Mouse (Mus musculus) WW6 (cell line): ENCODE measurements at regions not wholly inside any gene's neighbourhood (a gene's known extent, or its start where the extent isn't known, plus 50 kb on each side); places are given as distances from the start of the nearest gene placed in this dataset.
"Not testable (repeated sequence)": the region's sequence is repeated elsewhere in the genome, so short reads cannot be mapped to it uniquely, and the experiment has no call there.

Source experiments
- DNase-seq: peaks from one replicate; pipeline ENCODE4 v3.0.0-alpha.2; 2013; ENCODE audit warnings: low read depth, low spot score

DNA sequence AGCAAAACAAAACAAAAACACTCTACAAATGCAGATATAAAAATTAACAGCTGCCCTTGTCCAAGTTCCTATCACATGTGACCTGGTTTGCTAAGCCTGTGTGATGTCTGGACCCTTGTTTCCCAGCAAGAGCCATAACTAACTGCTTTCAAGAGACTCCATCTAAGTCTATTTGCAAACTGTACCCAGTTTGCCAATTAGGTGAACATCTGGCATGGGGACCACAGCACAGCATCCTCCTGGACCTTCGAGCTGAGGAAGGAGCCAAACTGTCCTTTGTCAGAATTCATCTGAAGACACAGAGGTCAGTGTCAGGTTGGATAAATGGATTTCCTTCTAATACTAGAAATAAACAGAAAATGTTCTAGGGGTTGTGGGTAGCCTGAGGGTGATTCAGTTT is 924.3 kb downstream of the Poteg start:
- DNase-seq = no peak

DNA sequence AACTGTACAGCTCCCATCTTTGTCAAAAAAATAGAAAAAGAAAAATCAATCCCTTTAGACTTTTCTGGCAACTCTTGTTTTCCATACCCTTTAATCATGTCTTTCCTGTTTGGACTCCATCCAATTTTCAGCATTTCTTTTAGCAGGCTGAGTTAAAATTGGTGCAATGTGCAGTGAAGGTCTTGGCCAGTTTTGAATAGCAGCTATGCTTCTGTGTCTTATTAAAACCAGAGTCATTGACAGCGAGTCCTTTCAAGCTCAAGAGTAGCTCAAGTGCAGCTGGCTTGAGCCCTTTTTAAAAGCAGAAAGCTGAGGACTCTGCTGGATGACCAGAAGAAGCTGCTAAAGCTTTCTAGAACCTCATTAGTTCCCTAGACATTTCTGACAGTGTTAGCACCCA is 952.7 kb downstream of the Poteg start:
- no peak for DNase-seq

DNA sequence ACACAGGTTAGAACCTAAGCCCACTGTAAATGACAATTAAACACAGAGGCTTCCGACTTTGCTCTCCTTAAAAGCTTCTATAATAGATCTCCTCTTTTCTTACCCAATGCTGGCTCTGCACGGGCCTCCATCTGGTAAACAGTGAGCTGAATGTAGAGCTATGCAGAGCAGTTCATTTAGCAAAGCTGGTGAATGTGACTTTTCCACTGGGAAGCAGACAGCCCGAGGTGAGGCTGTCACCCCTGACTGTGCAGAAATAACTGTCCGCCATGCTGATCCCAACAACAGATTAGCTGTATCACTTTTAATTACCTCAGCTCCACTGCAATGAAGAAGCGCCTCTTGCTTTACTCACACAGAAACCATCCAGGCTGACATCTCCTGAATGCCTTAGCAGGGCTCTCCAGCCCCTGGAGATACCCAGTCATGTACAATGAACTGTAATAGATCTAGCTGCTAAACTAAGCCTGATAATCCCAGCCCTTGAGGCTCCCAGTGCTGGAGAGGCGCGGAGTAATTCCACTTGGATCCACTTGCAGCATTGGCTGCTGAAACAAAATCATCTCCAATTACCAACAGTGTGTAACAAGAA is 980.2 kb downstream of the Poteg start:
- no peak for DNase-seq

DNA sequence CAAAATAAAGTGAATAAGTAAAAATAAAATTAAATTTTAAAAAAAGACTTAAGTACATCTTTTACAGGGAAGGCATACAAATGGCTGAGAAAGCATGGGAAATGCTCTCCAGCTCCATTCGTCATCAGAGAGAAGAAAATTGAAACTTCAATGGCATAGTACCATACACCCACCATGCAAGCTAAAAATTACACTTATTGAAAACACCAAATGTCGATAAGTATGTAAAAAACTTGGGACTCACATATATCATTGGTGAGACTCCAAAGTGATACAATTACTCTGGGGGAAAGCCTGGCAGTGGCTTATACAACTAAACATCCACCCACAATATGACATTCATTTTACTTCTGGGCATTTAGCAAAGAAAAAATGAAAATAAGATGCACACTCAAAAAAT is 1025.7 kb downstream of the Poteg start:
- no peak for DNase-seq

DNA sequence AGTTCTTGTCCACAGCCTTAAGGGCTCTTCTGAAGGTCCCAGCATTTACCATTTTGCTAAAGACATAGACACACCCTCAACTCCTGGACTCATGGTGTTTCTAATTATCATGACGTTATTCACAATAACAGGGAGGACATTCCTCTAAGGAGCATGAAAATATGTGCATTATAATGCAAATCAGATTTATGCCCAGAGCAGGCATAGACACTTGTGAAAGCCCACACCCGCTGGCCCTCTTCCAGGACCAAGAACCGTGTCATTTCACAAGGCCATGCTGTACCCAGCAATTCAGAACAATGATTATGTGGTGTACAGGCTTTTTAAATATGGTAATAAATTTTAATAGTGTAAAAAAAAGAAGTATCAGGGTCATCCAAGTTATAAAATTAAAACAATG is 1040.4 kb downstream of the Poteg start:
- no peak for DNase-seq

DNA sequence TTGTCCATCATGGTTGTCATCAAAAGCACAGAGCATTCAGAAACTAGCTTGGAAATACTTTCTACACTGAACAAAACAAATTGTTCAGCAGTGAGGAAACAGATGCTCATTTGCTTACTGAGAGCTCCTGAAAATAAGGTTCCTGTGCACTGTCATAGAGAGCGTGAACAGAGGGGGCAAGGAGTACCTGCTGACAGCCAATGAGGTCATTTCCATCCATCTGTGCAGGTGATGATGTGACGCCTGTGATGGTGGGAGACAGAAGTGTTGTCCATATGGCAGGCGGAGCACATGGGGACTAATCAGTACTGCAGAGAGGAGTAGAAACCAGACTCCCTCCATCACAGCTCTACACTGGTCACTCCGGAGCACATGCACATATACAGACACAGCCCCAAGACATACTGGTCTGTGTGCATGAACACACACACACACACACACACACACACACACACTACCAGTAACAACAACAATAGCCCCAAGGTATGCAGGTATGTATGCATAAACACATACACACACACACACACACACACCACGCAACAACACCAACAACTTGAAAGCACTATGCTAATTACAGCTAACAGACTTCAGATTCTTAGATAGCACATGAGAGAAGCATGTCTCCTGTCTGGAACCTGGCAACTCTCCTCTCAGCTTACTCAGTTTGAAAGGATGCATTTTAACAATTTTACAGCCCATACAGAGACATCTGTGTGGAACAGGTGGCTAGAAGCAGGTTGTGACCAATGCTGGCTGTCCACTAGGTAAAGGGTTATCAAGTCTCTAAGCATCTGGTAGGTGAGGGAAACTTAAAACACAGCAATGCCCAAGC is 1056.2 kb downstream of the Poteg start:
- no peak for DNase-seq

DNA sequence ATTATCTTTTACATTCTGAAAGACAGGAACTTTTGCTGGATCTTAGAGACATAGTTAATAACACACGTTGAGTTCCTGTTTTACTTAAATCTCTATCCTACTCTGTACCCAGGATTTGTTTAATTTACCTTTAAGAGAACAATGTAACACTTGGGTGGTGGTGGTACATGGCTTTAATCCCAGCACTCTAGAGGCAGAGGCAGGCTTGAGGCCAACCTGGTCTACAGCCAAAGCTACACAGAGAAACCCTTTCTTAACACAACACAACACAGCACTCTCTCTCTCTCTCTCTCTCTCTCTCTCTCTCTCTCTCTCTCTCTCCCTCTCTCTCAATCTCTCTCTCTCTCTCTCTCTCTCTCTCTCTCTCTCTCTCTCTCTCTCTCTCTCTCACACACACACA is 1076.0 kb downstream of the Poteg start:
- DNase-seq = not testable (repeated sequence)

DNA sequence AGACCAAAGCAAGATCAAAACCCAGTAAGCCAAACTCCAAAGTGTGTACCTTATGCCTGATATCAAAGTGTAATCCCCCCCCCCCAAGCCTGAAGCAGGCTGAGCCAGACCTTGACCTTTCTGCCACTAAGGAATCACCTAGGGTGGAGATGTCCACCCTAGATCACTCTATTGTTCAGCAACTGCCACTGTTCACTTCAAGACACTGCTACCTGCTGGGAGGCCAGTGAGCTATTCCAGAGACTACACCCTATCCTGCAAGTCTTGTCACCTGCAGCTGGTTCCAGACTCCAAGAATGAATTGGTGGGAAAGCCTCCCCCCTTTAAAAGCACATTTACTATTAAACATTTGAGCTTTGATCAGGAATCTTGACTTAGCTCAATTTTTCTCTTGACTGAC is 1099.8 kb downstream of the Poteg start:
- DNase-seq = no peak

DNA sequence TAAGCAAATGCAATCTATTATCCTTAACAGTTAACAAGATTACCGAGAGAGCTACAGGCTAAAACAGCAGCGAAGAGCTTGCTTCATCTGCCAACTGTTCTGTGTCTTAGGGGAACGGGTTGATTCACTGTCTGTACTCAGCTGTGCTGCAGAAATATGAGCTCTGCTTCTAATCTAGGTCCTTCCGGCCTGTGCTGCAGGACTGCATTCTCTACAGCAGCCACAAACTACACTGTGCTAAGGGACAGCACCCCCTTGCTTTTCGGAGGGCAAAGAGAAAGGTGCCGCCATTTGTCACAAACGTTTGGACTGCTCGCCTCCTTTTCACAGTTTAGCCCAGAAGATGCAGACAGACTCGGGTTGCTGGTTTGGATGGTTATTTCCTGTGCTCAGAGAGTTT is 1112.4 kb downstream of the Poteg start:
- DNase-seq = no peak

DNA sequence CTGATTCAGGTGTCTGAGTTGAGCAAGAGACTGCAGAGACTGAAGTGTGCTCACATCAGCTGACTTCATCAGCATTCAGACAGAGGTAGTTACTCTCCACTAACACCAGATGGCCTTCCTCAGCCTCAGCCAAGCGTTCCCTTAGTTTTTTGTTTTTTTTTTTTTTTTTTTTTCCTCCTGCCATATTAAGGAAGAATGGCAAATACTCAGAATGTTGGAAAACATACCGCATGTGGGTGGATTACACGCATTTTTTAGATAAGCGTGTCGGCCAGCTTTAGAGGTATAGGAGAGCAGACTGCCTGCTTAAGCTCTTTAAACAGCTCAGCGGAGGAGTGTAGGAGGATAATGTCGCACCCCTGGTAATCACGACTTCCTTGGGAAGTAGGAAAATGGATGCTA is 1131.8 kb downstream of the Poteg start:
- no peak for DNase-seq

DNA sequence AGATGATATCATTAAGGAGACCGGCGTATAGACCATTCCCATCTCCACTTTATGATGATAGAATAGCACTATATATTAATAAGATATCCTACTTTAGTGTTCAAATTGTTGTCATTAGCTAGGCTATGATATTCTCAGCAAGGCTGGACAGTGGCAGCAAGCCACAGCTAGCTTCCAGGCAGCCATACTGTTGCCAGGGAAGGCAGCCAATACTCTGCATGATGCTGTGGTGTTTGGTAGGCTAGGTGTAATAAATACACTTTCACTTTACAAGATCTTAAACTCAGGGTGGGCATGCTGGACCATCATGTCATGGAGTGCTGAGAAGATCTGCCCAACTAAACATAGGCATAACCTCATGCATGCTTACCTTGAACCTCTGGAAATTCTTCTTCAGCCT is 1133.4 kb downstream of the Poteg start:
- no peak for DNase-seq

DNA sequence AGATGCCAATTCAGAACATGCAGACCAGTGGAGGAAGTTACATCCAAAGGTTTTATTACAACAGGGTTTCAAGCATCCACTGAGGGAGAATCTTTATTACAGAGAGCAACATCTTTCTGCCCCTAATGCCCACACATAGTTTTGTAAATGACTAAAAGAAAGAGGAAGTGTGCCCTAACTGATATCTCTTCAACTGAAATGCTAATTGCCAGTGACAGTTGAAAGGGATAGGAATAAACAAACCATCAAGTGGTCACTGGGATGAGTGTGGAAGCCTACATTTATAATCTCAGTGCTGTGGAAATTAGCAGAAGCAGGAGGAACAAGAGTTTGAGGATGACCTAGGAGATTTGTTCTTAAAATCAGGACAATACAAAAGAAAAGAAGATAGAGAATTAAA is 1142.5 kb downstream of the Poteg start:
- DNase-seq = no peak

DNA sequence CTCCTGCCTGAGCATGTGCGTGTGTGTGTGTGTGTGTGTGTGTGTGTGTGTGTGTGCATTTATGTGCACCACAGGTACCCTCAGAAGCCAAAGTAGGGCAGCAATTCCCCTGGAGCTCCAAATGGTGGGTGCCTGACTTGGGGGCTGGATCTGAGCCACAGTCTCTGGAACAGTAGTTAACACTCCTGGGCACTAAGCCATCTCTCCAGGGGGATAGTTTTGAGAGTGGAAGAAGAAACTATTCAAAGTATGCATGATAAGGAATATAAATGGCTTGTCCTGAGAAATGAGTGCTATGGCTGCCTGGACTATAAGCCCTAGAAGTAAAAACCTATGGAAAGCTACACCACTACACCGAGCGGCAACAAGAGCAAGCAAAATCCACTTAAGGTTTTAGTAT is 1145.8 kb downstream of the Poteg start:
- DNase-seq = no peak

DNA sequence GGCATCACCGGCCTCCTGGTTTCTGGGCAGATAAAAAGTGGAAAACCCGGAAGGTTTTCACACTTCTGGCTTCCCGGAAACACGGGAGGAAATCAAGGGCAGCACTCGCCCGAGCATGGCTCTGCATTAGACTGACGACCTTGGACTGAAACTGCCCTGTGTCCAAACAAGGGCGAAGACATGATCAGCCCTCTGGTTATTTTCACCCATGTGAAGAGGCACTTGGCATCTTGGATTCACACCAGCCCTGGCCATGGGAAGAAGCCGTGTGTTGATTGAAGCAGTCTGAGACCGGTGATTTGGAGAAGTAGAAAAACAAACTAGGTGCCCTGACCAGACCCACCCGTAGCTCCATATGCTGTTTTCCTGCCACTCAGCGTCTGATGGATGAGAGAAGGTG is 1146.7 kb downstream of the Poteg start:
- DNase-seq = no peak

DNA sequence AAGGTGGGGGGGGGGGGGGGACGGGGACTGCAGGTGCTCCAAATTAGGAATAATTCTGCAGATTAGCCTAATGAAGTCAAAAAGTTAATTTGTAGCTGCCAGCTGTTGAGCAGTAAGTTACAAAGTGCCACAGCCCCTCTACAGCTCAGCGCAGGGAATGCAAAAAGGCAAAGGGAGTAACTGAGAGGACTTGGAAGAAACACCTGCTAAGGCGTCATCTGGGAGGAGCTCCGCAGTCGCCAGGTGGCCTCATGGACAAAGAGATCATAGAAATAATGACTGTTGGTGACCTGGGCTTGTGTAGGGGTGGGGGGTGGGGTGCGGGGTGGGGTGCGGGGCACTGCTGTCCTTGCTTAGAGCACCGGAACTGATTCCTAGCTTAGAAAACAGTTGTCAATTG is 1147.1 kb downstream of the Poteg start:
- DNase-seq = no peak

DNA sequence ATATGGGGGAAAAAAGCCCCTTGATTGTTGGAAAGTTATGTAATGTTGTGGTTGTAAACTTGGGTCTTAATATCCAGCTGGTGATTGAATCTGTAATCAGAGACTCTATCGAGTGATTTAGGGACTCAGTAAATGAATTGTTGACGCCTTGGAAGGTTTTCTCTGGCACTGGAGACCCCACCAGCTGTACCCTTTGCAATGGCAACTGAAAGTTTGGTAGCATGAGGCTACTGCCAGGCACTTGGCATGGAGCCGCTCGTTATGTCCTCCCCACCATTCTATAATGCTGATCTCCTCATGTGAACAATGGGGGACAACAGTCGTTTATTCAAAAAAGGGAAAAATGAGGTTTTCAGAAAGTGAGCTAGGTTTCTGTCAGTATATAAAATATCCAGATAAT is 1148.4 kb downstream of the Poteg start:
- DNase-seq = no peak
